Mouse (Mus musculus): ENCODE results near the gene Lipt1. TPM values are rescaled to one million over a fixed set of nuclear protein-coding genes. Genes with fewer than 3 reads are reported as not detected.
A peak's percentile ranks its signal among the peaks of the same experiment; 100 is the strongest.

Lipt1 gene
- total RNA-seq, 2 experiments from 2014 or later = 7.0 to 7.5 TPM

DNA sequence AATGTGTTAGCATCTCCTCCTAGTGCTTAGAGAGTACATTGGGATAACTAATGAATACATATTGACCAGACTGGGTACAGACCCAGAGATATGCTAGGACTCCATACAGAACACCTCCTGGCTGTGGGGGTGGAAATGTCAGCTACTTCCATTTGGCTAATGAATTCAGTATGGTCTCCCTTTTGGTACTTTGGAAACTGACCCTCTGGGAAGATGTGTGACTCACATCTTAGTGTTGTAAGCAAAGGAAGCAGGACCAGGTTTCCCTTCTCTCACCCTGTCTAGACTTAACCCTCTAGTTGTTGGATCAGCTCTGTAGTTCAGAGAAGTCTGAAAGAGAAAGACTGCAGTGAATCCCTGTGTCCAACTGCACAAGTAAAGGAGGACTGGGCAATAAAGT, 23.1 kb downstream of the Lipt1 start:
- DNase-seq (ENCODE audit: low spot score in 2 of 2) = no peak

DNA sequence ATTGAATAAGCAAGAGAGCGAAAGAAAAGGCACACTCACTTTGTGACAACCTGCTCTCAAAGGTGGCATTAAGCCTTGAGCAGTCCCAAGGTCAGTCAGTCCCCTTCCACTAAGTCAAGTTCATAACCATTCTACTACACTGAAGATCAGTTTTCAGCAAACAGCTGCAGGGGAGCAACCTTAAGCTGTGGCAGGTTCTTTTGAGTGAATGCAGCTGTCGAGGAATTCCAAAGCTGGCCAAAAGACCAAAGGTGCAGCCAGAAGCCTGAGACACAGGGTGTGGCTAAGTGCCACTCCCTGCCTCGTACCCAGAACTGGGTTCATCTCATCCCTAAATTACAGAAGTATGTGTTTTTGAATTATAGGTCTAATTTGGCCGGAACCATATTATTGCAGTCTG, 28.3 kb downstream of the Lipt1 start:
- no peak for DNase-seq (ENCODE audit: low spot score in 2 of 2)

DNA sequence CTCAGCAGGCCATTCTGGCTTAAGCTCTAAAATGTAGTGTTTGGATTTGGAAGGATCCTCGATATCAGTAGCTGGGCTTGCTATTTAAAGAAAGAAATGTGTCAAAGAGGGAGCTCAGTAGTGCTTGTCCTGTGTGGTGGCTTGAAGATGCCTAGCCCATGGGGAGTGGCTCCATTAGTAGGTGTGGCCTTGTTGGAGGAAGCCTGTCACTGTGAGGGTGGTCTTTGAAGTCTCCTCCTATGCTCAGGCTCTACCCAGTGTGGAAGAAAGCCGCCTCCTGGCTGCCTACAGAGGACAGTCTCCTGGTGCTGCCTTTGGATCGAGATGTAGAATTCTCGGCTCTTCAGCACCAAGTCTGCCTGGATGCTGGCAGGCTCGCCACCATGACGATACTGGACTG, 28.8 kb downstream of the Lipt1 start:
- DNase-seq (ENCODE audit: low spot score in 2 of 2) = no peak

DNA sequence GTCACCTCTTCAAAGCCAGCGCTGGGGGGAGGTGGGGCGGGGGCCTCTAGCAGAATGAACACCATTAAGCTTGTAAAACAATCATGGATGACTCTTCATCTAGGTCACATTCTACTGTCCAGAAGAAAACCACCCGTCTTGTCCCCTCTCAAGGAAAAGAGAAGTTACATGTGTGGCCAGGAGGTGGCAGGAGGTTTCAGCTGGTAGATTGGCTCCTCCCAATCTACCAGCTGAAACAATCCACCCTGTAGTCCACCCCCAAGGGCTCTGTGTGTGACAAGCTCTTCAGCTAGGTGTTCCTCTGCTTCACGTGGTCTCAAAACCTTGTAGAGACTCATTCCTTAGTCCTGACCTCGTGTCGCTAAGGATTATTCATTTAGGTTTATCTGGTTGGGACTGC, 31.6 kb downstream of the Lipt1 start:
- peak; percentile 25 to 38 for DNase-seq (ENCODE audit: low spot score in 2 of 2)

DNA sequence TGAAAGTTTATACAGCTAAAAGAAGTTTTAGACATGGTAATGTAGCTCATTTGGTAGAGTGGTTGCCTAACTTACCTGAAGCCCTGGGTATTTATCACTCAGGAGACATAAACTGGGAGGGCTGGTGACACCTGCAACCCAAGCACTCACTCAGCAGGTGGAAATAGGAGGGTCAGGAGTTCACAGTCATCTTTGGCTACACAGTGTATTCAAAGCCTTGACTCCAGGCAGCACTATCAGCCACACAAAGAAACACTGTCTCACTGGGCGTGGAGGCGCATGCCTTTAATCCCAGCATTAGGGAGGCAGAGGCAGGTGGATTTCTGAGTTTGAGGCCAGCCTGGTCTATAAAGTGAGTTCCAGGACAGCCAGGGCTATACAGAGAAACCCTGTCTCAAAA, 41.2 kb downstream of the Lipt1 start:
- DNase-seq (ENCODE audit: low spot score in 2 of 2) = no peak

DNA sequence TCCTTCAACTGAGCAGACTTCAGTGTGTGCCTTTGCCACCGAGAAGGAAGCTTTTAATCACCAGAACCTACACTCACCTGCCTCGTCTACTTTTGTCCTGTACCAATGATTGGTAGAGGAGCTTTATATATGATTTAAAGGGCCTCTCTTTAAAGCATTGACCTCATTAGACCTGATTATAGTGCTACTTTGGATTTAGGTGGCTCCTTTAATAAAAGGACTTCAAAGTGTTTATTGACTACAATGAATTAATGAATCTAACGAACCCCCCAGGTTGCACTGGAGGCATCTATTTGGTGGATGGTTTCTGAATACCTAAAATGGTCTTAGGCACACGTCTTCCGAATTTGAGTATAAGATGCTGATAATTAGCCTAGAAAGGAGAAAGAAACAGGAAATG, 44.9 kb downstream of the Lipt1 start, which contains the start of gene Lyg2:
Gene Lyg2 (minus strand): TSS at position 101 of the 400 bp plus-strand sequence.
- no peak for DNase-seq (ENCODE audit: low spot score in 2 of 2)

DNA sequence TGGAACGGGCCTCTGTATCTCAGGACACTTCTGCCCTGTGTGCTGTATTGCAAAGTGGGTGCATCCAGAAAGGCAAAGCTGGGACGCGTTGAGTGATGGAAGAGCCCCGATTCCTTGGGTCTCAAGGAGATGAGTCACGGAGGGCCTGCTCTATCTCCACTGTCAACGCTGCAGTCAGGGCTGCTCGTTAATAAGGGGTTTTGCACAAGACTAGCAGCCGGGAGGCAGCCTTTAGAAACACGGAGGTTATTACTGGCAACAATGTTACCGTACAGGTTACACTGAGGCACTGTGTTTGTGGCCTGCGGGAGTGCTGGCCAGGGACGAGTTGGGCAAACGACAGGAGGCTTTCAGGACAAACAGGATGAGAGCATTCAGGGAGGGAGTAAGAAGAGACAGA, 46.1 kb downstream of the Lipt1 start:
- DNase-seq (ENCODE audit: low spot score in 2 of 2) = no peak

DNA sequence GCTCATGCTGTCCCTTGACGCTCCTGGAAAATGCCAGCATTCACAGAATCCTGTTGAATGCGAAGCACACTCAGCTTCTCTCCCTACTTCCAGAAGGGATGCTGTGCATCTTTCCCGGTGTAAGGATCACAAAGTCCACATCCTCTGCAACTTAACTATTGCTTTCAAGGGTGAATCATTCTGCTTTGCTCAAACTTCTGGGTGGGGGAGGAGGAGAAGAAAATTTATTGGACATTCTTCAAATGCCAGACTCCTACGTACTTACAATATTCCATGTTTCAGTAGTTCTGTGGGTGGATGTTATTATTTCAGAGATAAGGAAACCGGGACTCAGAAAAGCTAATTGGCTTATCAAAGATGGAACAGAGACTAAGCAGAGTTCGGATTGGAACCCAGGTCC, 46.6 kb downstream of the Lipt1 start:
- no peak for DNase-seq (ENCODE audit: low spot score in 2 of 2)

DNA sequence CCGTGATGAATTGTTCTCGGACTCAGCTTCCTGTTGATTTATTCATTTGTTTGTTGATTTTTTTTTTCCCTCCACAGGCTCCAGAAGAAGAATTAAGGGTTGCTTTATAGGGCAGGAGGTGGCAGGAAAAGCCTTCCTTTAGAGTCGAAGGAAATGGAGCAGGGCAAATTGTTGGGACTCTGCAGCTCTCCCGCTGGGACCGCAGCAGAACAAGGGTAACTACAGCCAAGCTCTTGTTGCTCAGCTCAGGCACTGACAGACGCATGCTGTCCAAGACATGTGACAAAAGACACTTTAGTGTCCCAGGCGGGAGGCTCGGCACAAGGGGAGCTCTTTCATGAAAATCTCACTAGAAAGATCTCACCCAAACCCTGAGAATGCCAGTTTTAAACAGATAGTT, 51.0 kb downstream of the Lipt1 start:
- DNase-seq (ENCODE audit: low spot score in 2 of 2) = peak; percentile 25 to 29

Other genes with a start within 250 kb of the Lipt1 start
- 100 to 1,000 TPM; 151 to 166 TPM for gene 2010300C02Rik, start 151.7 kb upstream of the Lipt1 start, total RNA-seq (2021)
- gene Tsga10, start 5.3 kb upstream of the Lipt1 start, total RNA-seq (2021) = 10 to 100 TPM; 15.3 to 18.0 TPM
- 10 to 100 TPM; 11.9 to 13.7 TPM for gene Mitd1, start 18.7 kb downstream of the Lipt1 start, total RNA-seq (2021)
- gene Mrpl30, start 18.7 kb downstream of the Lipt1 start, total RNA-seq (2021) = 100 to 1,000 TPM; 142 to 164 TPM
- not detected for gene Lyg2, start 44.8 kb downstream of the Lipt1 start, total RNA-seq (2021)
- not detected for gene Lyg1, start 86.0 kb downstream of the Lipt1 start, total RNA-seq (2021)
- 10 to 100 TPM; 66.7 to 68.6 TPM for gene Txndc9, start 126.2 kb downstream of the Lipt1 start, total RNA-seq (2021)
- gene Eif5b, start 126.3 kb downstream of the Lipt1 start, total RNA-seq (2021) = 10 to 100 TPM; 35.1 to 38.8 TPM